Mouse (Mus musculus): ENCODE results near the gene Olfr55. TPM values are rescaled to one million over a fixed set of nuclear protein-coding genes. Genes with fewer than 3 reads are reported as not detected.
"Not testable (repeated sequence)": the region's sequence is repeated elsewhere in the genome, so short reads cannot be mapped to it uniquely, and the experiment has no call there.

Gene Olfr55
- polyA plus RNA-seq (2015; fragmentation: Nextera tagmentation; extraction: Ambion mirVana): 0.06 TPM in 1 of 2 replicates, not detected in the other

GRCm38 (mm10) chr17:33168147-33168546, at the start of gene Olfr55:
TSS of gene Olfr55 (plus strand) at chr17:33168447.
- not testable (repeated sequence) for H3K4me1 ChIP-seq; H3K27me3 ChIP-seq; H3K27ac ChIP-seq; H3K9me3 ChIP-seq; H3K4me3 ChIP-seq; ATAC-seq (ENCODE audit: insufficient number of reproducible peaks, insufficient read depth, low FRiP score, low TSS enrichment, low read depth); H3K4me2 ChIP-seq; H3K9ac ChIP-seq; H3K36me3 ChIP-seq
- 85% methylated on average over 1 of the region's 1 CpGs for WGBS

GRCm38 (mm10) chr17:33124546-33124945, 43.7 kb upstream of the Olfr55 start:
- Histone ChIP-seq H3K4me3 (no peak overlapping the region), H3K36me3 (no peaks in the 10 kb centered on the region), H3K27ac (no peak overlapping the region), H3K9ac (no peak overlapping the region), H3K4me1 (no peaks in the 10 kb centered on the region), H3K27me3 (no peaks in the 10 kb centered on the region), H3K9me3 (no peaks in the 10 kb centered on the region), H3K4me2 (no peak overlapping the region)
- no peak for ATAC-seq (ENCODE audit: insufficient number of reproducible peaks, insufficient read depth, low FRiP score, low TSS enrichment, low read depth)

- Histone ChIP-seq H3K4me2 (no peak overlapping the region), H3K4me3 (no peak overlapping the region), H3K27me3 (no peaks in the 10 kb centered on the region), H3K27ac (no peak overlapping the region), H3K36me3 (no peaks in the 10 kb centered on the region), H3K9me3 (no peaks in the 10 kb centered on the region), H3K9ac (no peak overlapping the region), H3K4me1 (no peaks in the 10 kb centered on the region)
- ATAC-seq (ENCODE audit: insufficient number of reproducible peaks, insufficient read depth, low FRiP score, low TSS enrichment, low read depth): no peak
- 63% methylated on average over 2 of the region's 2 CpGs for WGBS
Observed at GRCm38 (mm10) chr17:33126257-33126656, 42.0 kb upstream of the Olfr55 start.

GRCm38 (mm10) chr17:33139261-33139820, 28.9 kb upstream of the Olfr55 start, which contains the start of gene Morc2b:
TSS of gene Morc2b (minus strand) at chr17:33139683.
- Histone ChIP-seq H3K4me1 (no peaks in the 10 kb centered on the region), H3K4me2 (no peak within 1 kb of the TSS), H3K9me3 (no peaks in the 10 kb centered on the region; the same call in 1 of the 2 replicates), H3K27ac (no peak within 1 kb of the TSS), H3K4me3 (no peak within 1 kb of the TSS), H3K36me3 (no peaks in the 10 kb centered on the region), H3K9ac (no peak within 1 kb of the TSS), H3K27me3 (no peaks in the 10 kb centered on the region)
- no peak for ATAC-seq (ENCODE audit: insufficient number of reproducible peaks, insufficient read depth, low FRiP score, low TSS enrichment, low read depth)
- WGBS: 74% methylated on average over 18 of the region's 18 CpGs

- not testable (repeated sequence) for H3K36me3 ChIP-seq; H3K9me3 ChIP-seq; ATAC-seq (ENCODE audit: insufficient number of reproducible peaks, insufficient read depth, low FRiP score, low TSS enrichment, low read depth); H3K27me3 ChIP-seq; H3K4me3 ChIP-seq; H3K4me1 ChIP-seq; H3K4me2 ChIP-seq; H3K27ac ChIP-seq; H3K9ac ChIP-seq
- no CpG with 5 or more reads among the region's 2 CpGs for WGBS
Observed at GRCm38 (mm10) chr17:33191002-33191401, 22.8 kb downstream of the Olfr55 start, which contains the start of gene Olfr239. TSS of gene Olfr239 (plus strand) at chr17:33191302.

GRCm38 (mm10) chr17:33221590-33221989, 53.3 kb downstream of the Olfr55 start, which contains the start of gene Olfr1564:
TSS of gene Olfr1564 (minus strand) at chr17:33221690.
- WGBS: 92% methylated on average over 2 of the region's 2 CpGs
- Histone ChIP-seq H3K4me1 (no peaks in the 10 kb centered on the region), H3K4me2 (no peak within 1 kb of the TSS), H3K4me3 (no peak within 1 kb of the TSS), H3K27me3 (no peaks in the 10 kb centered on the region), H3K9me3 (peaks cover 2% of the 10 kb centered on the region; the same call in 1 of the 2 replicates), H3K36me3 (no peaks in the 10 kb centered on the region), H3K9ac (no peak within 1 kb of the TSS), H3K27ac (no peak within 1 kb of the TSS)
- no peak for ATAC-seq (ENCODE audit: insufficient number of reproducible peaks, insufficient read depth, low FRiP score, low TSS enrichment, low read depth)

Other genes starting within 250 kb of the Olfr55 start
- 10.9 and 11.0 TPM in 2 replicates for gene Cyp4f13, start 221.0 kb upstream of the Olfr55 start, polyA plus RNA-seq (2015; fragmentation: Nextera tagmentation; extraction: Ambion mirVana)
- gene Zfp472, start 202.6 kb upstream of the Olfr55 start, polyA plus RNA-seq (2015; fragmentation: Nextera tagmentation; extraction: Ambion mirVana): 13.7 and 13.8 TPM in 2 replicates
- gene Zfp952, start 175.3 kb upstream of the Olfr55 start, polyA plus RNA-seq (2015; fragmentation: Nextera tagmentation; extraction: Ambion mirVana): 16.3 and 17.4 TPM in 2 replicates
- gene Zfp763, start 135.0 kb upstream of the Olfr55 start, polyA plus RNA-seq (2015; fragmentation: Nextera tagmentation; extraction: Ambion mirVana): 22.0 and 22.4 TPM in 2 replicates
- not detected in 2 replicates for gene 4921501E09Rik, start 100.4 kb upstream of the Olfr55 start, polyA plus RNA-seq (2015; fragmentation: Nextera tagmentation; extraction: Ambion mirVana)
- 9.8 and 12.1 TPM in 2 replicates for gene Zfp563, start 79.1 kb upstream of the Olfr55 start, polyA plus RNA-seq (2015; fragmentation: Nextera tagmentation; extraction: Ambion mirVana)
- 0.07 TPM in 1 of 2 replicates, not detected in the other for gene Morc2b, start 28.8 kb upstream of the Olfr55 start, polyA plus RNA-seq (2015; fragmentation: Nextera tagmentation; extraction: Ambion mirVana)
- gene Olfr239, start 22.9 kb downstream of the Olfr55 start, polyA plus RNA-seq (2015; fragmentation: Nextera tagmentation; extraction: Ambion mirVana): not detected in 2 replicates
- not detected in 2 replicates for gene Olfr1564, start 53.2 kb downstream of the Olfr55 start, polyA plus RNA-seq (2015; fragmentation: Nextera tagmentation; extraction: Ambion mirVana)
- gene Zfp955a, start 86.7 kb downstream of the Olfr55 start, polyA plus RNA-seq (2015; fragmentation: Nextera tagmentation; extraction: Ambion mirVana): 19.0 and 21.2 TPM in 2 replicates
- gene Olfr63, start 96.2 kb downstream of the Olfr55 start, polyA plus RNA-seq (2015; fragmentation: Nextera tagmentation; extraction: Ambion mirVana): 0.04 TPM in 1 of 2 replicates, not detected in the other
- 15.6 and 17.6 TPM in 2 replicates for gene Zfp955b, start 121.1 kb downstream of the Olfr55 start, polyA plus RNA-seq (2015; fragmentation: Nextera tagmentation; extraction: Ambion mirVana)
- 10.8 and 12.2 TPM in 2 replicates for gene Zfp81, start 190.4 kb downstream of the Olfr55 start, polyA plus RNA-seq (2015; fragmentation: Nextera tagmentation; extraction: Ambion mirVana)
- gene Zfp101, start 226.2 kb downstream of the Olfr55 start, polyA plus RNA-seq (2015; fragmentation: Nextera tagmentation; extraction: Ambion mirVana): 24.3 and 25.1 TPM in 2 replicates

Measured in embryonic facial prominence, embryonic 13.5 days (tissue).